ENCODE assay signal across 42 mouse cellular contexts in the genomic region with DNA sequence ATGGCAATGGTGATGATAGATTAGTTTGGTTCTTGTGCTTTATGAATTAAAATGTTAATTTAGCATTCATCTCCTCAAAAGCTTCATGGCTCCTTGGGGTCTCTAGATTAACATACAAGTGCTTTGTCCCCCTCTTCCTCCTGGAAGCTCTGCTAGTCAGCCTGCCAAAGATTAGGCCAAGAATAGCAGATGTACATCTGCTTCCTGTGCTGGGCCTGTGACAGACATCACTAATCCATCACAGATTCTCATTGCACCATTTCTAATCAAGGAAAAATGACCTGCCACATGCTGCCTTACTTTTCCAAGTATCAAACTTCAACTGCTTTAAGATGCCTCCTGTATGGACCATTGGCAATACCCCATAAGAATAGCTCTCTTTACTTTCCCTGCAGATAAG. TPM values are rescaled to one million over a fixed set of nuclear protein-coding genes. Genes with fewer than 3 reads are reported as not detected.
"Had no signal": no experiment of that assay in that cellular context is flagged by ENCODE, and none has a peak within 500 bp of the region (broad histone marks: within the 10 kb centered on the region; RNA-seq: fewer than 3 reads in every experiment).

No protein-coding gene starts in this region.

- H3K4me1 ChIP-seq: limb, embryonic 13.5 days; limb, embryonic 15.5 days; liver, embryonic 12.5 days; liver, embryonic 13.5 days; liver, embryonic 15.5 days; lung, embryonic 15.5 days; megakaryocyte, embryonic 14.5 days; midbrain, embryonic 15.5 days had no signal

- H3K4me3 ChIP-seq: limb, embryonic 10.5 days; limb, embryonic 12.5 days; limb, embryonic 13.5 days; limb, embryonic 15.5 days; liver, embryonic 12.5 days; liver, embryonic 13.5 days; liver, embryonic 15.5 days; lung, embryonic 15.5 days; megakaryocyte, embryonic 14.5 days; midbrain, embryonic 10.5 days; midbrain, embryonic 12.5 days; midbrain, embryonic 13.5 days; midbrain, embryonic 15.5 days; myocyte; neural tube, embryonic 12.5 days had no signal

- ATAC-seq: liver, embryonic 12.5 days; liver, postnatal 0 days; lung, postnatal 0 days; midbrain, embryonic 13.5 days; midbrain, embryonic 15.5 days; midbrain, embryonic 16.5 days had no signal

- H3K4me2 ChIP-seq: limb, embryonic 12.5 days; limb, embryonic 13.5 days; limb, embryonic 15.5 days; liver, embryonic 11.5 days; liver, embryonic 12.5 days; liver, embryonic 13.5 days; liver, embryonic 15.5 days; lung, embryonic 14.5 days; lung, embryonic 15.5 days; midbrain, embryonic 11.5 days; midbrain, embryonic 12.5 days; midbrain, embryonic 13.5 days; midbrain, embryonic 15.5 days; neural tube, embryonic 12.5 days had no signal

- H3K9ac ChIP-seq: limb, embryonic 12.5 days; limb, embryonic 13.5 days; limb, embryonic 15.5 days; liver, embryonic 12.5 days; liver, embryonic 13.5 days; liver, embryonic 14.5 days; liver, embryonic 15.5 days; liver, postnatal 0 days; lung, embryonic 14.5 days; lung, embryonic 15.5 days; midbrain, embryonic 12.5 days; midbrain, embryonic 13.5 days; midbrain, embryonic 15.5 days; neural tube, embryonic 12.5 days had no signal

- H3K27ac ChIP-seq: limb, embryonic 10.5 days; limb, embryonic 12.5 days; limb, embryonic 13.5 days; limb, embryonic 15.5 days; liver, embryonic 12.5 days; liver, embryonic 13.5 days; liver, embryonic 14.5 days; liver, embryonic 15.5 days; lung, embryonic 15.5 days; macrophage; midbrain, embryonic 10.5 days; midbrain, embryonic 12.5 days; midbrain, embryonic 13.5 days; midbrain, embryonic 15.5 days; neural tube, embryonic 12.5 days had no signal

- DNase-seq: left cerebral cortex, postnatal 4 days; liver; liver, embryonic 13.5 days; liver, postnatal 0 days; lung, adult 2 months; lung, embryonic 14.5 days; lung, postnatal 10 days; lung, postnatal 14 days; lung, postnatal 36 days; lung, postnatal 4 days; midbrain, embryonic 14.5 days had no signal

- H3K27me3 ChIP-seq: liver, embryonic 13.5 days; liver, embryonic 15.5 days; lung, embryonic 15.5 days had no signal

- H3K9me3 ChIP-seq: limb, embryonic 10.5 days; limb, embryonic 12.5 days; limb, embryonic 13.5 days; limb, embryonic 15.5 days; liver, embryonic 12.5 days; liver, embryonic 13.5 days; liver, embryonic 15.5 days; lung, embryonic 15.5 days; megakaryocyte, embryonic 14.5 days; midbrain, embryonic 12.5 days; midbrain, embryonic 13.5 days; midbrain, embryonic 15.5 days; neural tube, embryonic 12.5 days had no signal

- H3K36me3 ChIP-seq: limb, embryonic 10.5 days; limb, embryonic 12.5 days; limb, embryonic 13.5 days; limb, embryonic 15.5 days; liver, embryonic 12.5 days; liver, embryonic 13.5 days; liver, embryonic 15.5 days; lung, embryonic 15.5 days; midbrain, embryonic 13.5 days; midbrain, embryonic 15.5 days; neural tube, embryonic 12.5 days had no signal

RNA-seq across cellular contexts. Expression of a gene that starts 12.1 kb away (rescaled TPM):
- total RNA-seq: left cerebral cortex, postnatal 10 days; left cerebral cortex, postnatal 14 days; left cerebral cortex, postnatal 25 days; left cerebral cortex, postnatal 36 days; liver, adult 2 months; megakaryocyte progenitor cell, adult 5-6 weeks; megakaryocyte, adult 5-6 weeks; megakaryocyte-erythroid progenitor cell, adult 5-6 weeks; monocyte, adult 5-6 weeks had no signal
- polyA plus RNA-seq: limb, embryonic 10.5 days; limb, embryonic 11.5 days; limb, embryonic 12.5 days; limb, embryonic 13.5 days; limb, embryonic 15.5 days; liver, adult 2 months; liver, embryonic 11.5 days; liver, embryonic 12.5 days; liver, embryonic 13.5 days; liver, embryonic 14.5 days; liver, embryonic 15.5 days; liver, embryonic 16.5 days; liver, postnatal 0 days; macrophage had no signal

RNA-seq across cellular contexts. Expression of a gene that starts 27.5 kb away (rescaled TPM):
- polyA plus RNA-seq: liver, adult 2 months had no signal
